Mouse (Mus musculus): ENCODE data around the gene Prkd1.
A peak's percentile ranks its signal among the peaks of the same experiment; 100 is the strongest.
"Not testable (repeated sequence)": the region's sequence is repeated elsewhere in the genome, so short reads cannot be mapped to it uniquely, and the experiment has no call there.

Gene Prkd1

GRCm38 (mm10) chr12:50648671-50649541 is at the start of gene Prkd1:
Prkd1 (minus strand) TSS chr12:50649098.
- peak; percentile 37 to 41 for DNase-seq

- DNase-seq = peak in 1 of 2 experiments; percentile 3
Observed at GRCm38 (mm10) chr12:50697492-50697891, 48.6 kb upstream of the Prkd1 start.

GRCm38 (mm10) chr12:50648176-50648670 is 675 bp downstream of the Prkd1 start:
- DNase-seq = peak in 1 of 2 experiments; percentile 6

GRCm38 (mm10) chr12:50646857-50647256 is 2.0 kb downstream of the Prkd1 start:
- no peak for DNase-seq

- DNase-seq = no peak
Observed at GRCm38 (mm10) chr12:50642671-50643070, 6.2 kb downstream of the Prkd1 start.

GRCm38 (mm10) chr12:50640171-50640570 is 8.7 kb downstream of the Prkd1 start:
- DNase-seq = no peak

- DNase-seq = no peak
Observed at GRCm38 (mm10) chr12:50634436-50634835, 14.5 kb downstream of the Prkd1 start.

GRCm38 (mm10) chr12:50626100-50626499 is 22.8 kb downstream of the Prkd1 start:
- DNase-seq = not testable (repeated sequence)

GRCm38 (mm10) chr12:50624175-50624574 is 24.7 kb downstream of the Prkd1 start:
- no peak for DNase-seq

GRCm38 (mm10) chr12:50615852-50616251 is 33.0 kb downstream of the Prkd1 start:
- DNase-seq = no peak

- peak in 1 of 2 experiments; percentile 10 for DNase-seq
Observed at GRCm38 (mm10) chr12:50614341-50614740, 34.6 kb downstream of the Prkd1 start.

GRCm38 (mm10) chr12:50606703-50607500 is 42.0 kb downstream of the Prkd1 start:
- DNase-seq = no peak

- DNase-seq = no peak
Observed at GRCm38 (mm10) chr12:50599370-50599769, 49.5 kb downstream of the Prkd1 start.

- peak; percentile 6 to 7 for DNase-seq
Observed at GRCm38 (mm10) chr12:50598053-50598988, 50.6 kb downstream of the Prkd1 start.

GRCm38 (mm10) chr12:50597467-50597866 is 51.4 kb downstream of the Prkd1 start:
- DNase-seq = no peak

GRCm38 (mm10) chr12:50595777-50596176 is 53.1 kb downstream of the Prkd1 start:
- DNase-seq = no peak

- no peak for DNase-seq
Observed at GRCm38 (mm10) chr12:50594506-50594905, 54.4 kb downstream of the Prkd1 start.

- no peak for DNase-seq
Observed at GRCm38 (mm10) chr12:50593481-50593880, 55.4 kb downstream of the Prkd1 start.

- no peak for DNase-seq
Observed at GRCm38 (mm10) chr12:50588137-50588761, 60.6 kb downstream of the Prkd1 start.

GRCm38 (mm10) chr12:50565198-50565597 is 83.7 kb downstream of the Prkd1 start:
- no peak for DNase-seq

GRCm38 (mm10) chr12:50560536-50560935 is 88.4 kb downstream of the Prkd1 start:
- no peak for DNase-seq

- no peak for DNase-seq
Observed at GRCm38 (mm10) chr12:50558231-50558630, 90.7 kb downstream of the Prkd1 start.

All from cerebellum, postnatal 36 days (tissue).